Mouse (Mus musculus): ENCODE results near the gene Mfsd4b2. TPM values are rescaled to one million over a fixed set of nuclear protein-coding genes. Genes with fewer than 3 reads are reported as not detected.

The Mfsd4b2 gene
- total RNA-seq, 2 experiments from 2014 or later, result 0.26 to 0.27 TPM

GRCm38 (mm10) chr10:39893702-39894697 lies 32.7 kb downstream of the Mfsd4b2 start:
- DNase-seq (ENCODE audit: low spot score in 2 of 2), result no peak

GRCm38 (mm10) chr10:39888621-39889020 lies 38.1 kb downstream of the Mfsd4b2 start:
- no peak for DNase-seq (ENCODE audit: low spot score in 2 of 2)

Other genes with a start within 250 kb of the Mfsd4b2 start
- 10 to 100 TPM; 51.9 to 57.4 TPM for gene Rev3l, start 194.8 kb downstream of the Mfsd4b2 start, total RNA-seq (2021)
- gene Mfsd4b4, start 27.7 kb downstream of the Mfsd4b2 start, total RNA-seq (2021), result 1 to 10 TPM; 4.4 to 4.8 TPM
- 1 to 10 TPM; 2.5 to 2.6 TPM for gene Mfsd4b3, start 33.2 kb upstream of the Mfsd4b2 start, total RNA-seq (2021)
- gene Mfsd4b5, start 59.7 kb upstream of the Mfsd4b2 start, total RNA-seq (2021), result under 1 TPM; 0.26 to 0.81 TPM
- gene Mfsd4b1, start 98.3 kb upstream of the Mfsd4b2 start, total RNA-seq (2021), result 1 to 10 TPM in 1 of 2 experiments, under 1 TPM in 1; 0.49 to 1.5 TPM
- 10 to 100 TPM; 19.4 to 20.4 TPM for gene Slc16a10, start 215.3 kb upstream of the Mfsd4b2 start, total RNA-seq (2021)